Comparison of ENCODE assay signal across 17 mouse cellular contexts in the genomic region with DNA sequence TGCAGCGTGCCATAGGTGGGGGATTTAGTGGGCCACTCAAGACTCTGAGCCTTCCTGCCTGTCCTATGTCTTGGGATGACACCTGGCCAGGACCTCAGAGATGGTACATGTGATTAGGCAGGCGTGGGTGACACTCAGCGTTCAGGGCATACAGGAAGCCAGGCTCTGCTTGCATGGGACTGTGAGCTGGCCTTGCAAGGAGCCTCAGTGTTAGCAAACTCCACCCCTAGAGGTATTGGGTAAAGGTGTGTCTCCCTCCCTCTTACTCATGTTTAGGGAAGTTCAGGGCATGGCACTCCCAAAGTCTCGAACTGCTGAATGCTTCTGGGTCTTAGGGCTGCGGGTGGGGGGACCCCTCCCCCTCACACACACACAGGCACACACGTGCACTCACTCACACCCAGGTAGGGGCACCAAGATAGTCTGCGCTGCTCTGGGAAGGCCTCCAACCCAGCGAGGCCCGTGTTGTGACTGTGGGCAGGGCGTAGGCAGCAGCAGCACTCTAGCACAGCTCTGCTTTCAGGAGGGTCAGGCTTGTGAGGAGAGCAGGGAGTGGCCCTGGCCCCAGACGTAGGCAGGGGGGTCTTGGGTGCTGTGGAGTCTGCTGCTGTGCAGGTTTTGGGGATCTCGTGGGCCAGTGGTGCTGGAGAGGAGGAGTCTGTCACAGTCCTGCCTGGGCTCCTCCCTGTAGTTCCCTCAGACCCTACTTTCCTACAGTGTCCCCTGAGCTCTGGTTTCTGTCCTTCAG. TPM values are rescaled to one million over a fixed set of nuclear protein-coding genes. Genes with fewer than 3 reads are reported as not detected.
DNase-seq lines count a peak whose midpoint lies in the region; ATAC-seq and TF ChIP-seq lines count a peak whose summit lies in the region.
"Had no signal": no experiment of that assay in that cellular context is flagged by ENCODE, and none has a peak within 500 bp of the region (broad histone marks: within the 10 kb centered on the region; RNA-seq: fewer than 3 reads in every experiment).

No protein-coding gene starts in this region.

- H3K9ac ChIP-seq in heart, adult 2 months (ENCODE audit: low read depth, low read length), result no peak overlapping the region
- no peak overlapping the region for H3K9ac ChIP-seq in liver, embryonic 11.5 days (ENCODE audit: low read depth, low read length)
- peak overlapping the region; percentile 22; the same call in 1 of the 2 replicates for H3K9ac ChIP-seq in stomach, embryonic 16.5 days (ENCODE audit: low read length)

- TF ChIP-seq EP300 in heart, adult 2 months (IDR thresholded peaks at IDR 0.05; ENCODE audit: insufficient read depth, low read depth, low read length), result no peak

- no peak for TF ChIP-seq POLR2A in heart, adult 2 months (IDR thresholded peaks at IDR 0.05; ENCODE audit: insufficient read depth, low read depth, low read length)

- H3K27ac ChIP-seq in heart, embryonic 10.5 days, result peak overlapping the region; percentile 57
- H3K27ac ChIP-seq in heart, adult 2 months, result no peak overlapping the region
- H3K27ac ChIP-seq in liver, embryonic 11.5 days (ENCODE audit: low read depth, low read length), result peak overlapping the region; percentile 28; the same call in 1 of the 2 replicates
- H3K27ac ChIP-seq in stomach, embryonic 16.5 days (ENCODE audit: low read length), result peak overlapping the region; percentile 84
- H3K27ac ChIP-seq: layer of hippocampus, adult 2 months had no signal

- H3K79me2 ChIP-seq in heart, adult 2 months (replicated peaks; ENCODE audit: control insufficient read depth, insufficient read depth, low read length), result no peaks in the 10 kb centered on the region

- no peaks in the 10 kb centered on the region for H3K9me3 ChIP-seq in heart, embryonic 10.5 days
- H3K9me3 ChIP-seq in liver, embryonic 11.5 days (ENCODE audit: control insufficient read depth, low read length), result no peaks in the 10 kb centered on the region
- H3K9me3 ChIP-seq in stomach, embryonic 16.5 days (replicated peaks; ENCODE audit: control insufficient read depth, low read length), result no peaks in the 10 kb centered on the region

- TF ChIP-seq CTCF in heart, adult 2 months (IDR thresholded peaks at IDR 0.05), result no peak

- no peak for DNase-seq in heart, embryonic 10.5 days (ENCODE audit: low spot score)
- DNase-seq in heart, adult 2 months, result no peak
- DNase-seq in thymus, postnatal 36 days, result peak; percentile 10 to 19
- DNase-seq in thymus, postnatal 14 days, result no peak
- no peak for DNase-seq in liver, embryonic 11.5 days (ENCODE audit: low spot score)
- no peak for DNase-seq in right cerebral cortex, postnatal 10 days (ENCODE audit: low spot score in 2 of 2)
- no peak for DNase-seq in left cerebral cortex, postnatal 14 days (ENCODE audit: low spot score in 2 of 2)
- DNase-seq: adrenal gland, postnatal 36 days; cerebellum, adult 2 months; kidney, adult 18-20 months had no signal

- 0 out of 2 replicates have a peak overlapping the region, but pooled peaks have one; percentile 0 for H3K4me3 ChIP-seq in heart, embryonic 10.5 days
- no peak overlapping the region for H3K4me3 ChIP-seq in heart, adult 2 months
- no peak overlapping the region for H3K4me3 ChIP-seq in liver, embryonic 11.5 days (ENCODE audit: low read depth, low read length)
- H3K4me3 ChIP-seq in stomach, embryonic 16.5 days (replicated peaks; ENCODE audit: low read length), result no peak overlapping the region
- H3K4me3 ChIP-seq: layer of hippocampus, adult 2 months had no signal

- no peak for ATAC-seq in liver, embryonic 11.5 days (replicated peaks; ENCODE audit: low FRiP score)
- ATAC-seq in stomach, embryonic 16.5 days (ENCODE audit: insufficient read depth, low FRiP score), result peak; percentile 82
- ATAC-seq: forebrain, embryonic 16.5 days; lung, postnatal 0 days; Patski had no signal

- H3K27me3 ChIP-seq in heart, embryonic 10.5 days (ENCODE audit: insufficient read depth, poor library complexity, severe bottlenecking), result no peaks in the 10 kb centered on the region
- H3K27me3 ChIP-seq in heart, adult 2 months (ENCODE audit: control insufficient read depth, insufficient read depth, low read length), result no peaks in the 10 kb centered on the region
- H3K27me3 ChIP-seq in liver, embryonic 11.5 days (replicated peaks; ENCODE audit: control insufficient read depth, insufficient read depth, low read length), result no peaks in the 10 kb centered on the region
- H3K27me3 ChIP-seq in stomach, embryonic 16.5 days (ENCODE audit: control insufficient read depth, insufficient read depth, low read length), result no peaks in the 10 kb centered on the region
- H3K27me3 ChIP-seq: Patski had no signal

- H3K4me2 ChIP-seq in liver, embryonic 11.5 days, result no peak overlapping the region
- H3K4me2 ChIP-seq in stomach, embryonic 16.5 days (ENCODE audit: low read depth, low read length), result no peak overlapping the region

- peaks cover 100% of the 10 kb centered on the region for H3K36me3 ChIP-seq in heart, embryonic 10.5 days
- H3K36me3 ChIP-seq in heart, adult 2 months (ENCODE audit: control insufficient read depth, insufficient read depth, low read length), result peaks cover 2% of the 10 kb centered on the region; the same call in 1 of the 2 replicates
- peaks cover 86% of the 10 kb centered on the region for H3K36me3 ChIP-seq in liver, embryonic 11.5 days (ENCODE audit: control insufficient read depth, insufficient read depth, low read length)
- H3K36me3 ChIP-seq in stomach, embryonic 16.5 days (ENCODE audit: control insufficient read depth, insufficient read depth, low read length), result peaks cover 5% of the 10 kb centered on the region

- H3K4me1 ChIP-seq in heart, embryonic 10.5 days, result peaks cover 100% of the 10 kb centered on the region
- peaks cover 17% of the 10 kb centered on the region; the same call in 1 of the 2 replicates for H3K4me1 ChIP-seq in heart, adult 2 months (ENCODE audit: control insufficient read depth, insufficient read depth, low read length)
- peaks cover 80% of the 10 kb centered on the region for H3K4me1 ChIP-seq in liver, embryonic 11.5 days (replicated peaks; ENCODE audit: control insufficient read depth, insufficient read depth, low read length)
- H3K4me1 ChIP-seq in stomach, embryonic 16.5 days (ENCODE audit: control insufficient read depth, insufficient read depth, low read length), result peaks cover 49% of the 10 kb centered on the region

- intact Hi-C loops in heart, adult 2 months (cut with DNase I), result no loop called here
- intact Hi-C loops in left cerebral cortex, postnatal 14 days (cut with DNase I), result no loop called here

- 66% methylated on average over 12 of the region's 12 CpGs for WGBS in heart, embryonic 10.5 days
- 52% methylated on average over 12 of the region's 12 CpGs for WGBS in heart, adult 2 months
- 68% methylated on average over 12 of the region's 12 CpGs for WGBS in liver, embryonic 11.5 days
- 63% methylated on average over 12 of the region's 12 CpGs for WGBS in stomach, embryonic 16.5 days

RNA-seq across cellular contexts. Expression of gene Rbm38, which starts 10.5 kb away (rescaled TPM):
- 156 and 188 TPM in 2 replicates for polyA plus RNA-seq in heart, embryonic 10.5 days (2016; fragmentation: Nextera tagmentation; extraction: Ambion mirVana)
- 100 to 1,000 TPM; 173 to 203 TPM for total RNA-seq in heart, adult 2 months (2021)
- 342 and 529 TPM in 2 replicates for polyA plus RNA-seq in heart, adult 2 months (2012; rRNA removed)
- polyA plus RNA-seq in liver, embryonic 11.5 days (2014; fragmentation: Nextera tagmentation; extraction: Ambion mirVana), result 209 and 222 TPM in 2 replicates
- polyA plus RNA-seq in stomach, embryonic 16.5 days (2015; fragmentation: Nextera tagmentation; extraction: Ambion mirVana), result 43.9 and 49.5 TPM in 2 replicates
- 1 to 10 TPM; 3.1 to 3.7 TPM for total RNA-seq in left cerebral cortex, postnatal 14 days (2021)

RNA-seq across cellular contexts. Expression of gene Rae1, which starts 30.8 kb away (rescaled TPM):
- polyA plus RNA-seq in heart, embryonic 10.5 days (2016; fragmentation: Nextera tagmentation; extraction: Ambion mirVana), result 139 and 162 TPM in 2 replicates
- total RNA-seq in heart, adult 2 months (2021), result 10 to 100 TPM; 22.8 to 23.0 TPM
- 27.8 and 44.8 TPM in 2 replicates for polyA plus RNA-seq in heart, adult 2 months (2012; rRNA removed)
- polyA plus RNA-seq in liver, embryonic 11.5 days (2014; fragmentation: Nextera tagmentation; extraction: Ambion mirVana), result 172 and 181 TPM in 2 replicates
- 102 TPM in 2 replicates for polyA plus RNA-seq in stomach, embryonic 16.5 days (2015; fragmentation: Nextera tagmentation; extraction: Ambion mirVana)
- 10 to 100 TPM; 62.3 to 63.1 TPM for total RNA-seq in left cerebral cortex, postnatal 14 days (2021)

RNA-seq across cellular contexts. Expression of gene Spo11, which starts 53.3 kb away (rescaled TPM):
- 0.06 and 0.20 TPM in 2 replicates for polyA plus RNA-seq in heart, embryonic 10.5 days (2016; fragmentation: Nextera tagmentation; extraction: Ambion mirVana)
- total RNA-seq in heart, adult 2 months (2021), result not detected
- 0.14 TPM in 1 of 2 replicates, not detected in the other for polyA plus RNA-seq in heart, adult 2 months (2012; rRNA removed)
- 0.13 TPM in 1 of 2 replicates, not detected in the other for polyA plus RNA-seq in liver, embryonic 11.5 days (2014; fragmentation: Nextera tagmentation; extraction: Ambion mirVana)
- polyA plus RNA-seq in stomach, embryonic 16.5 days (2015; fragmentation: Nextera tagmentation; extraction: Ambion mirVana), result 0.44 and 0.86 TPM in 2 replicates
- total RNA-seq in left cerebral cortex, postnatal 14 days (2021), result under 1 TPM; 0.23 to 0.44 TPM
- total RNA-seq: adrenal gland, postnatal 36 days; granulocyte monocyte progenitor cell, adult 5-6 weeks had no signal
- polyA plus RNA-seq: C2C12; lung, postnatal 0 days had no signal

Comparison
In these comparisons a context has a peak if more than half of its experiments do, and no peak if none do; other contexts are left out.
1. DNase-seq: peak in thymus, postnatal 36 days (2 of 2); none in heart, embryonic 10.5 days (single experiment), heart, adult 2 months (0 of 2), thymus, postnatal 14 days (single experiment), liver, embryonic 11.5 days (single experiment), right cerebral cortex, postnatal 10 days (0 of 2) and left cerebral cortex, postnatal 14 days (0 of 2).